Mouse (Mus musculus) MEL (cell line): ENCODE results near the gene Cyp3a41b.
"Not testable (repeated sequence)": the region's sequence is repeated elsewhere in the genome, so short reads cannot be mapped to it uniquely, and the experiment has no call there.

Source experiments
- CTCF ChIP-seq, 3 experiments: IDR thresholded peaks in 2 of 3; conservative IDR thresholded peaks in 1 of 3; 2 replicates each; pipeline ENCODE4 v1.5.1; 2011 to 2012; ENCODE audit warnings: low read length in 3 of 3, low read depth in 2 of 3, mild to moderate bottlenecking in 2 of 3, improper control_type of control experiment in 1 of 3, inconsistent platforms in 1 of 3, mixed read lengths in 1 of 3, moderate library complexity in 1 of 3; ENCODE audit not compliant: control insufficient read depth in 1 of 3, insufficient read depth in 1 of 3, poor library complexity in 1 of 3, severe bottlenecking in 1 of 3
- MYC ChIP-seq: IDR thresholded peaks from 2 replicates; pipeline ENCODE4 v1.6.1; 2011; ENCODE audit warnings: low read depth, mild to moderate bottlenecking, low read length, improper control_type of control experiment, moderate library complexity
- POLR2A ChIP-seq, 2 experiments: IDR thresholded peaks; 2 replicates each; pipeline ENCODE4 v1.6.1; 2011 to 2012; ENCODE audit warnings: low read length in 2 of 2, mild to moderate bottlenecking in 2 of 2, control low read depth in 1 of 2, improper control_type of control experiment in 1 of 2, low read depth in 1 of 2, moderate library complexity in 1 of 2; ENCODE audit not compliant: control insufficient read depth in 1 of 2, insufficient read depth in 1 of 2, poor library complexity in 1 of 2

- not testable (repeated sequence) for TF ChIP-seq CTCF (IDR thresholded peaks at IDR 0.05 in 2 of 3, conservative IDR thresholded peaks at IDR 0.05 in 1 of 3; ENCODE audit: control insufficient read depth in 1 of 3, insufficient read depth in 1 of 3, low read depth in 2 of 3, low read length in 3 of 3, poor library complexity in 1 of 3, severe bottlenecking in 1 of 3); POLR2A (IDR thresholded peaks at IDR 0.05; ENCODE audit: control insufficient read depth in 1 of 2, insufficient read depth in 1 of 2, low read depth in 1 of 2, low read length in 2 of 2, poor library complexity in 1 of 2); MYC
These were observed 7.2 kb downstream of the Cyp3a41b start for GRCm38 (mm10) chr5:145577321-145577720.
